Mouse (Mus musculus): ENCODE results near the gene Sh3kbp1. TPM values are rescaled to one million over a fixed set of nuclear protein-coding genes. Genes with fewer than 3 reads are reported as not detected.
"Not testable (repeated sequence)": the region's sequence is repeated elsewhere in the genome, so short reads cannot be mapped to it uniquely, and the experiment has no call there.

Gene Sh3kbp1
- 22.1 and 26.7 TPM in 2 replicates for polyA plus RNA-seq (2012; rRNA removed)
- polyA plus RNA-seq (2014; fragmentation: Nextera tagmentation; extraction: Ambion mirVana) = 46.4 and 49.8 TPM in 2 replicates

DNA sequence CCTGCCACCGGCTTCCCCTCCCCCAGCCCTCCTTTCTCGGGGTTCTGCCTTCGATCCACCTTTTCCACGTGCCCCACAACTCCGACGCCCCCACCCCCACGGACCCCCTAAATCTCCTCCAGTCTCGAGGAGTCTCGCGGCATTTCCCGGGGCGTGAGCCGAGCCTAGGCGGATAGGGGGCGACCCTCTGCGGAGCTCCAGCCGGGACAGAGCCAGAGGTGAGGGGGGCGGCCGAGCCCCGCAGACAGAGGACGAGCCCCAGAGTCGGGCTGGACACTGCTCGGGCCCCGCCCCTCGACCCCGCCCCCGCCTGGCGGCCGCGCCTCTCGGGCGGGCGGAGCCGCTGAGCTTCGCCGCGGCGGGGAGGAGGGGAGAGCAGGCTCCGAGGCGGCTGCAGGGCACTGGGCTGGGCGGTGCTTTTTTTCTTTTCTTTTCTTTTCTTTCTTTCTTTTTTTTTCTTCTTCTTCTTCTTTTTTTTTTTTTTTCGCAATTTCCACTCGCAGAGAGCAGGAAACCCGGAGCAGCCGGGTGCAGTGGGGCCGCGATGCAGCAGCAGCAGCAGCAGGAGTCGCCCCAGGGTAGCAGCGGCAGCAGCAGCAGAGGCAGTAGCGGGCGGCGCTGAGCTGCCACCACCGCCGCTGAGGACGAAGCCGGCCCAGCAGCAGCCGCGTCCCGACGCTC lies at the start of gene Sh3kbp1:
TSS of gene Sh3kbp1 (plus strand) at position 366 of the 681 bp plus-strand sequence.
- H3K9me3 ChIP-seq (ENCODE audit: control insufficient read depth, low read length) = no peaks in the 10 kb centered on the region
- peak; percentile 47 for DNase-seq (ENCODE audit: low spot score)
- WGBS = 23% methylated on average over 41 of the region's 60 CpGs
- H3K4me3 ChIP-seq (replicated peaks; ENCODE audit: low read length) = peak within 1 kb of the TSS; percentile 49
- no peaks in the 10 kb centered on the region for H3K36me3 ChIP-seq (ENCODE audit: control insufficient read depth, insufficient read depth, low read length)
- TF ChIP-seq POLR2A (IDR thresholded peaks at IDR 0.05; ENCODE audit: borderline replicate concordance, extremely low read depth, insufficient read depth, insufficient read length) = no peak
- no peaks in the 10 kb centered on the region; the same call in 1 of the 2 replicates for H3K27me3 ChIP-seq (ENCODE audit: control insufficient read depth, insufficient read depth, low read length)
- H3K4me1 ChIP-seq (ENCODE audit: control insufficient read depth, insufficient read depth, low read length) = no peaks in the 10 kb centered on the region
- peak within 1 kb of the TSS; percentile 64 for H3K9ac ChIP-seq (ENCODE audit: low read depth, low read length, severe bottlenecking)
- peak; percentile 87 for ATAC-seq (ENCODE audit: low FRiP score, low read depth)
- peak within 1 kb of the TSS; percentile 59 for H3K4me2 ChIP-seq (replicated peaks; ENCODE audit: low read depth, low read length, severe bottlenecking)
- peak within 1 kb of the TSS; percentile 67; the same call in 1 of the 2 replicates for H3K27ac ChIP-seq (replicated peaks; ENCODE audit: low read depth, low read length)

DNA sequence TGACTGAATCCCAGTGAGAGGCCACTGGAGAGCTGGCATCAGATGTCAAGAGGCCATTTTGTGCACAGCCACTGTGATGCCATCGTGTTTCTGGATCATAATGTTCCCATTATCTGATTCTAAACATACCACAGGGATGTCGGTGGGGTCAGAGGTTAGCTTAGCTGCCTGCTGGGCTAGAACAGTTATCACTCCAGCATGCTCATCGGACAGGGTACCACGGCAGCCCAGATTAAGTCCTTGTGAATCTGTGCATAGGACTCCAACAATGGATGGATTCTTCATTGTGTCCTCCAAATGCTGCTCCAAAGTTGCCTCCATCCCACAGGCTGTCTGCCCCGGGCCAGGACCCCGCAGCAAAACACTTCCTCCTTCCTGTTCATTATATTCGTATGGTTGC lies 42.3 kb upstream of the Sh3kbp1 start:
- H3K27me3 ChIP-seq (ENCODE audit: control insufficient read depth, insufficient read depth, low read length); H3K4me1 ChIP-seq (ENCODE audit: control insufficient read depth, insufficient read depth, low read length); ATAC-seq (ENCODE audit: low FRiP score, low read depth); DNase-seq (ENCODE audit: low spot score); H3K27ac ChIP-seq (replicated peaks; ENCODE audit: low read depth, low read length); H3K9me3 ChIP-seq (ENCODE audit: control insufficient read depth, low read length); H3K36me3 ChIP-seq (ENCODE audit: control insufficient read depth, insufficient read depth, low read length); H3K9ac ChIP-seq (ENCODE audit: low read depth, low read length, severe bottlenecking); H3K4me2 ChIP-seq (replicated peaks; ENCODE audit: low read depth, low read length, severe bottlenecking); H3K4me3 ChIP-seq (replicated peaks; ENCODE audit: low read length): not testable (repeated sequence)
- WGBS = 87% methylated on average over 4 of the region's 7 CpGs

DNA sequence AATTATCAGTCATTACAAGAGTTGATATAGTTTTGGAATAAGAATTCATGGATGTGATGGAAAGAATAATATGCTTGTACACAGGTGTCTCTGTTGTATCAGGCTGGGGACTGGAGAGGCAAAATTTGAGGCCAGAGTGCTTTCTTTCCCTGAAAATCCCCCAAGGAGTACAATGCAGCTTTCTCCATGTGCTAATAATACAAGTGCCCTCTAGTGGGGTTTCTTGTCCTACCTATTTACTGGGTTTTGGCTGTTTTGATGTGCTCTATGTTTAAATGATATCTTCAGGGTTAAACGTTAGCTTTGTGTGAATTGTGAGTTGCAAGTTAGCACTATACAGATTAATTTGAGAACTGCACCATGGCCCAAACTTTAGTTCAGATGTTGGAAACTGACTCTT lies 35.4 kb upstream of the Sh3kbp1 start:
- H3K27ac ChIP-seq (replicated peaks; ENCODE audit: low read depth, low read length) = no peak overlapping the region
- H3K9ac ChIP-seq (ENCODE audit: low read depth, low read length, severe bottlenecking) = no peak overlapping the region
- no peak for TF ChIP-seq POLR2A (IDR thresholded peaks at IDR 0.05; ENCODE audit: borderline replicate concordance, extremely low read depth, insufficient read depth, insufficient read length)
- H3K4me3 ChIP-seq (replicated peaks; ENCODE audit: low read length) = no peak overlapping the region
- no peaks in the 10 kb centered on the region; the same call in 1 of the 2 replicates for H3K36me3 ChIP-seq (ENCODE audit: control insufficient read depth, insufficient read depth, low read length)
- H3K4me1 ChIP-seq (ENCODE audit: control insufficient read depth, insufficient read depth, low read length) = no peaks in the 10 kb centered on the region
- DNase-seq (ENCODE audit: low spot score) = no peak
- no peaks in the 10 kb centered on the region for H3K9me3 ChIP-seq (ENCODE audit: control insufficient read depth, low read length)
- H3K4me2 ChIP-seq (replicated peaks; ENCODE audit: low read depth, low read length, severe bottlenecking) = no peak overlapping the region
- H3K27me3 ChIP-seq (ENCODE audit: control insufficient read depth, insufficient read depth, low read length) = no peaks in the 10 kb centered on the region
- ATAC-seq (ENCODE audit: low FRiP score, low read depth) = no peak
- 73% methylated on average over 1 of the region's 1 CpGs for WGBS

DNA sequence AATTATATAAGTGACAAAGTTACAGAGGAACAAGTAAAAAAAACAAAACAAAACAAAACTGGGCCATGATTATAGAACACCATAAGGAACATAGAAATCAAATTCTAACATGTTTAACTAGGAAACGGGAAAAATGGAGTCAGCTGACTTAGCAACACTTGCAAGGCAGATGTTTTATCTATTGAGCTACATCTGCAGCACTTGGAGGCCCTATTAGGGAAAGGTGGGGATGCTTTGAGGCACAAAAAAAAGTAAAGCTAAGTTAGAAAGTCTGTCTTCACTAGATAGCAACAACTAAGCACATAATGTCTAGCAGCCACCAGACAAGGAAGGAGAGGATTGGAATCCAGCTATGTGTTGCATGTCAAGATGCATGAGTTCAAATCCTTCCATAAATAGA lies 29.6 kb upstream of the Sh3kbp1 start:
- DNase-seq (ENCODE audit: low spot score) (no peak), ATAC-seq (ENCODE audit: low FRiP score, low read depth) (no peak)
- Histone ChIP-seq H3K27ac (replicated peaks; ENCODE audit: low read depth, low read length) (no peak overlapping the region), H3K36me3 (ENCODE audit: control insufficient read depth, insufficient read depth, low read length) (no peaks in the 10 kb centered on the region; the same call in 1 of the 2 replicates), H3K4me2 (replicated peaks; ENCODE audit: low read depth, low read length, severe bottlenecking) (no peak overlapping the region), H3K4me1 (ENCODE audit: control insufficient read depth, insufficient read depth, low read length) (no peaks in the 10 kb centered on the region), H3K9ac (ENCODE audit: low read depth, low read length, severe bottlenecking) (no peak overlapping the region), H3K27me3 (ENCODE audit: control insufficient read depth, insufficient read depth, low read length) (no peaks in the 10 kb centered on the region), H3K9me3 (ENCODE audit: control insufficient read depth, low read length) (no peaks in the 10 kb centered on the region), H3K4me3 (replicated peaks; ENCODE audit: low read length) (no peak overlapping the region)
- TF ChIP-seq POLR2A (IDR thresholded peaks at IDR 0.05; ENCODE audit: borderline replicate concordance, extremely low read depth, insufficient read depth, insufficient read length) = no peak
- 58% methylated on average over 1 of the region's 1 CpGs for WGBS

DNA sequence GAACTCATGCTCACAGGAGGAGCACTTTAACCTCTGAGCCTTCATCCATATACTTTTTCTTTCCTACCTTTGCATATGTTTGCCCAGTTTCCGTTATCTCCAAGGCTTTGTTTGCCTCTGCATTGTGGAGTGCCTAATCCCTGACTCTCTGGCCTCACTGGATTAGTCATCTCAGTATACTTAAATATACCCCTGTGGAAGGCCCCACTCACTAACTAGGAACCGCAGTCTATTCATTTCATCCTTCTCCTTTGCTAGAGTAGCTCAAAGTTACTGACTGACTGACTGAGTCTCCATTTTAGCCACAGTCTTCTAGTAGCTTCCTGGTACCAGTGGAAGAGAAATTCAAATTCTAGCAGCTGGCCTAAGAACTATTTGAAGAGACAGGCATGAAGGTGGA lies 22.2 kb upstream of the Sh3kbp1 start:
- Histone ChIP-seq H3K9me3 (ENCODE audit: control insufficient read depth, low read length) (no peaks in the 10 kb centered on the region), H3K27me3 (ENCODE audit: control insufficient read depth, insufficient read depth, low read length) (no peaks in the 10 kb centered on the region), H3K4me3 (replicated peaks; ENCODE audit: low read length) (no peak overlapping the region), H3K27ac (replicated peaks; ENCODE audit: low read depth, low read length) (no peak overlapping the region), H3K36me3 (ENCODE audit: control insufficient read depth, insufficient read depth, low read length) (no peaks in the 10 kb centered on the region), H3K4me2 (replicated peaks; ENCODE audit: low read depth, low read length, severe bottlenecking) (no peak overlapping the region), H3K4me1 (ENCODE audit: control insufficient read depth, insufficient read depth, low read length) (no peaks in the 10 kb centered on the region), H3K9ac (ENCODE audit: low read depth, low read length, severe bottlenecking) (no peak overlapping the region)
- DNase-seq (ENCODE audit: low spot score) (no peak), ATAC-seq (ENCODE audit: low FRiP score, low read depth) (no peak)
- WGBS = 87% methylated on average over 2 of the region's 2 CpGs
- no peak for TF ChIP-seq POLR2A (IDR thresholded peaks at IDR 0.05; ENCODE audit: borderline replicate concordance, extremely low read depth, insufficient read depth, insufficient read length)
